Mouse (Mus musculus): ENCODE results near the gene Zfp207. TPM values are rescaled to one million over a fixed set of nuclear protein-coding genes. Genes with fewer than 3 reads are reported as not detected.
A peak's percentile ranks its signal among the peaks of the same experiment; 100 is the strongest.
"Not testable (repeated sequence)": the region's sequence is repeated elsewhere in the genome, so short reads cannot be mapped to it uniquely, and the experiment has no call there.

The Zfp207 gene
- polyA plus RNA-seq, 1 experiment from 2014 or later, result 289 TPM

DNA sequence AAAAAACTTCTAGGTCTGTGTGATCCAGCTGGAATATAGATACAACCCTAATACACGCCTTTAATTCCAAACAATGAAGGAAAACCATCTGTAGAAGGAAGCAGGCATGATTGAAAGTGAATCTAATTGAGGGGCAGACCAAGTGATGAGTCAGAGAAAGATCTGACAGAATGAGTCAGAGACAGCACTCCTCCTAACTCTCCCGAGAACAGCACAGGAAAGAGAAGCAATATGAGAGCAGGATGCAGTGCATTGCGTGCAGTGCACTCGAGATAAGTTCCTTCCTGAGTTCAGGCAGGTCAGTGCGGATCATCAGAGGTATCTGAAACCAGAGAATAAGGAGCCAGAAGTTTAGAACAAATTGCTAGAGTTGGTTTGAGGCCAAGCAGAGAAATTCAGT is 34.0 kb downstream of the Zfp207 start:
- no peak overlapping the region for H3K4me2 ChIP-seq
- WGBS, result 91% methylated on average over 5 of the region's 5 CpGs
- ATAC-seq (ENCODE audit: insufficient number of reproducible peaks, insufficient read depth, low FRiP score, low TSS enrichment, low read depth), result no peak

DNA sequence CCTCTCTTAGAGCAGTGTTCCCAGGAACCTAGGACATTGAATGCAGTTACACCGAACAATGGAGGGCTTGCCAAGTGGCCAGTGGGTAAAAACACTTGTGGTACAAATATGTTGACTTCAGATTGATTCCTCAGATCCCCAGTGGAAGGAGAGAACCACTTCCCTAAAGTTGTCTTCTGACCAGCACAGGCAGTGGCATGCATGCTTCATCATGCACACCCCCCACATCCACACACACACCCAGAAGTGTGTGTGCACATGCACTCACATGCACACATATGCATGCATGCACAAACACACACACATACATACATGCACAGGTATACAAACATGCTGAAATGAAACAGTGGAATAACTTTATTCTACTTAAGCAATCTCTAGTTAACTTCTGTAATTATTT is 36.7 kb downstream of the Zfp207 start:
- WGBS, result 90% methylated on average over 1 of the region's 1 CpGs
- ATAC-seq (ENCODE audit: insufficient number of reproducible peaks, insufficient read depth, low FRiP score, low TSS enrichment, low read depth), result no peak
- no peak overlapping the region for H3K27ac ChIP-seq
- H3K4me3 ChIP-seq (replicated peaks), result no peak overlapping the region
- no peak overlapping the region for H3K4me2 ChIP-seq
- no peaks in the 10 kb centered on the region for H3K27me3 ChIP-seq
- H3K9me3 ChIP-seq, result peaks cover 11% of the 10 kb centered on the region; the same call in 1 of the 2 replicates
- H3K9ac ChIP-seq (replicated peaks), result no peak overlapping the region
- H3K36me3 ChIP-seq, result peaks cover 21% of the 10 kb centered on the region
- H3K4me1 ChIP-seq (replicated peaks), result no peaks in the 10 kb centered on the region

More for the DNA sequence above, 34.0 kb downstream of the Zfp207 start:
- Histone ChIP-seq H3K36me3 (peaks cover 31% of the 10 kb centered on the region), H3K27me3 (no peaks in the 10 kb centered on the region), H3K27ac (no peak overlapping the region), H3K4me1 (replicated peaks) (no peaks in the 10 kb centered on the region), H3K9ac (replicated peaks) (no peak overlapping the region), H3K4me3 (replicated peaks) (no peak overlapping the region), H3K9me3 (peaks cover 11% of the 10 kb centered on the region; the same call in 1 of the 2 replicates)

DNA sequence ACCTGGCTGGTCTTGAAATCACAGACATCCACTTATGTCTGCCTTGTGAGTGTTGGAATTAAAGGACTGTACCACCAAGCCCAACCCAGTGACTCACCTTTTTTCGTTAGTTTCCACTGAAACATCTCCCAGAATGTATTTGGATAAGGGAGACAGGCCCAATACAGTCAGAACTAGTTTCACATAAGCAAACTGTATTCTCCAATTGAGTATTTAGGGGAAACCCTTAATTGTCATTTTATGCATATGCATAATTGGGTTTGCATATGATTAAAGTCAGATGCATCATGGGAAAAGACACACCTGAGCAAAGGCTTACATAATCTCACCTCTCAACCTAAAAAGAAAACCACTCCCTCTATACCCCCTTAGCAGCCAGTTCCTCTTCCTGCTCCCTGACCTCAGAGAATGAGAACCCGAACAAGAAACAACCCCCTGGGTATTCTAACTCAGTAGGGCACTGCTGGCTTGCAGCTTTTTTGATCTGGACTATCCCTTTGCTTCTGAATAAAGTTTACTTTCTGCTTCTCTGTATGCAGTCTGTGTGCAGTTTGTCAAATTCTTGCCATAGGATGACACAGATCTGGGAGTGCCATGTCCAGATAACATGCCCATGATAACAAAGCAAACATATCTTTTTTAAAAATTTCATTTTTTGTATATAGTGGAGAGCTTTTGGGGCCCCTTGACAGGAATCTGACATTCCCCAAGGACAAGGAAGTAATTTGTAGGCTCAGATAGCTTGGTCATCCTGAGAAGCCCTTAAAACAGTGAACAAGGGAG is 37.3 kb downstream of the Zfp207 start:
- Histone ChIP-seq H3K4me2 (no peak overlapping the region), H3K4me1 (replicated peaks) (no peaks in the 10 kb centered on the region), H3K27me3 (no peaks in the 10 kb centered on the region), H3K9ac (replicated peaks) (no peak overlapping the region), H3K4me3 (replicated peaks) (no peak overlapping the region), H3K27ac (no peak overlapping the region), H3K36me3 (peaks cover 14% of the 10 kb centered on the region), H3K9me3 (peaks cover 11% of the 10 kb centered on the region; the same call in 1 of the 2 replicates)
- no peak for ATAC-seq (ENCODE audit: insufficient number of reproducible peaks, insufficient read depth, low FRiP score, low TSS enrichment, low read depth)
- 63% methylated on average over 2 of the region's 2 CpGs for WGBS

DNA sequence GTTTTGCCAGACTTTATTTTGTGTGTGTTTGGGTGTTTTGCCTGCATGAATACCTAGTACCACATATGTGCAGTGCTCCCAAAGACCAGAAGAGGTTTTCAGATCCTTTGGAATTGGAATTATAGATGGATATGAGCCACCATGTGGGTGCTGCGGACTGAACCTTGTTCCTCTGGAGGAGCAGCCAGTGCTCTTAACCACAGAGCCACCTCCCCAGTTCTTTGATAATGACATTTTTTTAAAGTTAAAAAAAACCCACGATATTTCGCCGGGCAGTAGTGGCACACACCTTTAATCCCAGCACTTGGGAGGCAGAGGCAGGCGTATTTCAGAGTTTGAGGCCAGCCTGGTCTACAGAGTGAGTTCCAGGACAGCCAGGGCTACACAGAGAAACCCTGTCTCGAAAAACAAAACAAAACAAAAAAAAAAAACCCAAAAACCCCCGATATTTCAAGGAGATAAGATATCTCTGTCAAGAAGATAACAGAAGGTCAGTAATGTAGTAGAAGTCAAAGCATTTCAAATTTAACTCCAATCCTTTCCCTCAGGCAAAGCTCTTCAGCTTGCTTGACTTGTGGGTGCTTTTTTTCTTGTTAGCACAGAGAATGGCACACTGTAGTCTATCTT is 38.5 kb downstream of the Zfp207 start:
- no peak overlapping the region for H3K9ac ChIP-seq (replicated peaks)
- WGBS, result 87% methylated on average over 7 of the region's 7 CpGs
- ATAC-seq (ENCODE audit: insufficient number of reproducible peaks, insufficient read depth, low FRiP score, low TSS enrichment, low read depth), result no peak

DNA sequence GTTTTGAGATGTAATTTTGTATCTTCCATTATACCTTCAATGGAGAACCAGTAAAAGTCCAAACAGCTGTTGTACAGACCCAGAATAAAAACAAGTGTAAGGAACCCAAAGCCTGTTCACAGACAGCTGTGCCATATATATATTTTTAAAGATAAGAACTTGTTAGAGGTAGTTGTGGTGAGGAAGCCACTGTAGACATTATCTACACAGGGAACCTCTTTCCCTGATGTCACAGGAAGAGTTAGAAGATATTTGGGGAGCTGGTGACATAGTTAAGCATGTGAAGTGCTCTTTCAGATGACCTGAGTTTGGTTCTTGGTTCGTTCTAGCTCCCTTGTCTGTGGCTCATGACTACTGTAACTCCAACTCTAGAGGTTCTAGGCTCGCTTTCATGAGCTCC is 41.6 kb downstream of the Zfp207 start:
- no peak overlapping the region for H3K4me2 ChIP-seq
- H3K36me3 ChIP-seq, result no peaks in the 10 kb centered on the region
- H3K4me1 ChIP-seq (replicated peaks), result peaks cover 4% of the 10 kb centered on the region
- H3K27ac ChIP-seq, result no peak overlapping the region
- 78% methylated on average over 2 of the region's 2 CpGs for WGBS
- H3K9ac ChIP-seq (replicated peaks), result no peak overlapping the region
- ATAC-seq (ENCODE audit: insufficient number of reproducible peaks, insufficient read depth, low FRiP score, low TSS enrichment, low read depth), result no peak
- no peaks in the 10 kb centered on the region for H3K9me3 ChIP-seq
- no peak overlapping the region for H3K4me3 ChIP-seq (replicated peaks)
- H3K27me3 ChIP-seq, result no peaks in the 10 kb centered on the region

More for the DNA sequence above, 38.5 kb downstream of the Zfp207 start:
- no peaks in the 10 kb centered on the region for H3K4me1 ChIP-seq (replicated peaks)
- no peak overlapping the region for H3K4me2 ChIP-seq
- peaks cover 7% of the 10 kb centered on the region for H3K36me3 ChIP-seq
- H3K27me3 ChIP-seq, result no peaks in the 10 kb centered on the region
- peaks cover 7% of the 10 kb centered on the region; the same call in 1 of the 2 replicates for H3K9me3 ChIP-seq
- H3K27ac ChIP-seq, result no peak overlapping the region
- no peak overlapping the region for H3K4me3 ChIP-seq (replicated peaks)

DNA sequence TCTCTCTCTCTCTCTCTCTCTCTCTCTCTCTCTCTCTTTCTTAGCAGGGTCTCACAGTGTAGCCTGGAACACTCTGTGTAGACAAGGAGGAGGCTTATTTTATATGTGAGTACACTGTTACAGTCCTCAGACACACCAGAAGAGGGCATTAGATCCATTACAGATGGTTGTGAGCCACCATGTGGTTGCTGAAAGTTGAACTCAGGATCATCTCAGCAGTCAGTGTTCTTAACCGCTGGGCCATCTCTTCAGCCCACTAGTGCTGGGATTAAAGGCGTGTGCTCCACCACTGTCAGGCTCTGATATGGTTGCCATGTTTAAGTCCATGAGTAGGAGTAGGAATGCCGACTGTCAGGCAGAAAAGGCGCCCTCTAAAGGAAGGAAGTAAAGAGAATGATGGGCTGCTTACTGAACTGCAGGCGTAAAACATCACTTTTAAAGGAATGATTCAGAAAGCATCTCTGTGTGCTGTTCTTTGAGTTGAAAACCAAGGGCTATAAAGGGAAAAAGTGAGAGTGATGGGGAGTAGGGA is 42.2 kb downstream of the Zfp207 start:
- Histone ChIP-seq H3K27ac (no peak overlapping the region), H3K9ac (replicated peaks) (no peak overlapping the region), H3K36me3 (no peaks in the 10 kb centered on the region), H3K4me2 (no peak overlapping the region), H3K4me3 (replicated peaks) (no peak overlapping the region), H3K27me3 (no peaks in the 10 kb centered on the region), H3K9me3 (no peaks in the 10 kb centered on the region), H3K4me1 (replicated peaks) (peaks cover 7% of the 10 kb centered on the region)
- WGBS, result 66% methylated on average over 5 of the region's 5 CpGs
- no peak for ATAC-seq (ENCODE audit: insufficient number of reproducible peaks, insufficient read depth, low FRiP score, low TSS enrichment, low read depth)

DNA sequence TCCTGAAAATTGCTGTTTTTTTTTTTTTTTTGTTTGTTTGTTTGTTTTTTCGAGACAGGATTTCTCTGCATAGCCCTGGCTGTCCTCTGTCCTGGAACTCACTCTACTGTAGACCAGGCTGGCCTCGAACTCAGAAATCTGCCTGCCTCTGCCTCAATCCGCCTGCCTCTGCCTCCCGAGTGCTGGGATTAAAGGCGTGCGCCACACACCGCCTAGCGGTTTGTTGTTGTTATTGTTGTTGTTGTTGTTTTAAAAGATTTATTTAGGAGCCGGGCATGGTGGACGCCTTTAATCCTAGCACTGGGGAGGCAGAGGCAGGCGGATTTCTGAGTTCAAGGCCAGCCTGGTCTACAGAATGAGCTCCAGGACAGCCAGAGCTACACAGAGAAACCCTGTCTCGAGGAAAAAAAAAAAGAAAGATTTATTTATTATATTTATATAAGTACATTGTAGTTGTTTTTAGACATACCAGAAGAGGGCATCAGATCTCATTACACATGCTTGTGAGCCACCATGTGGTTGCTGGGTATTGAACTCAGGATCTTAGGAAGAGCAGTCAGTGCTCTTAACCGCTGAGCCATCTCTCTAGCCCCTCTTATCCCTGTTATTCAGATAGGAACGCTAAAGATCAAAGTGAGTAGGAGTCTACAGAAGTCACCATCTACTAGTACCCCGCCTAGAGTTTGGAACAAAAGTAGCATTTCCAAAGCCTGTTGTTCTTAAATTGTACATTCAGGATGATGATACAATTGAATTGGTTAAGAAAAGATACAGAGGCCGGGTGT is 43.1 kb downstream of the Zfp207 start:
- ATAC-seq (ENCODE audit: insufficient number of reproducible peaks, insufficient read depth, low FRiP score, low TSS enrichment, low read depth); H3K4me3 ChIP-seq (replicated peaks): not testable (repeated sequence)

DNA sequence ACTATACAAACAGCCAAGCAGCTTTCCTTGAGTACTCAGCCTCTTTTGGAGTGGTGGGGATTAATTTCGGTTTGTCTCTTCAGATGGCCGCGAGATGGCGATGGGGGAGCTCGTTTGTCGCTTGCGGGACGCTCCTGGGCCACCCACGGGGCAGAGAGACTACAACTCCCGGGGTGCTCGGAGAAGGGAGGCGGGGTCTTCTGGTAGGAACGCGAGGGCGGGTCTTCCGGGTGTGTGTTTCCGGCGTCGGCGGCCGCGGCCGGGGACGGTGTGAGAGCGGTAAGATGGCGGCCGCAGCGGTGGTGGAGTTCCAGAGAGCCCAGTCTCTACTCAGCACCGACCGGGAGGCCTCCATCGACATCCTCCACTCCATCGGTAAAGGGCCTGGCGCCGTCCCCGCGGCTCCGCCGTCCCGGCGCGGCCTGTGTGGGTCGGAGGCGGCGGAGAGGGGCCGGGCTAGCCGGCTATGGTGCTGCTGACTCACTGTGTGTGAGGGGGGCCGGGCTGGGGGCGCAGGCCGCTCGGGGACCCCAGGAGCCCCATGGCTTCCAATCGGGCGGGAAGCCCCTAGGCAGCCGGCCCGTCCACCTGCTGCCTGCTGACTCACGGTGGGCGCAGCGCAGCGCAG is 45.4 kb downstream of the Zfp207 start, which contains the start of gene Psmd11:
Gene Psmd11 (plus strand): TSS at position 235 of the 628 bp plus-strand sequence.
- peak; percentile 95 for ATAC-seq (ENCODE audit: insufficient number of reproducible peaks, insufficient read depth, low FRiP score, low TSS enrichment, low read depth)
- H3K9me3 ChIP-seq, result no peaks in the 10 kb centered on the region
- peak within 1 kb of the TSS; percentile 89 for H3K27ac ChIP-seq
- H3K27me3 ChIP-seq, result no peaks in the 10 kb centered on the region
- H3K4me2 ChIP-seq, result peak within 1 kb of the TSS; percentile 81
- peaks cover 20% of the 10 kb centered on the region for H3K36me3 ChIP-seq
- H3K4me1 ChIP-seq (replicated peaks), result peaks cover 7% of the 10 kb centered on the region
- H3K9ac ChIP-seq (replicated peaks), result peak within 1 kb of the TSS; percentile 95
- WGBS, result under 1% methylated on average over 58 of the region's 58 CpGs
- peak within 1 kb of the TSS; percentile 99 for H3K4me3 ChIP-seq (replicated peaks)

More for the DNA sequence above, 43.1 kb downstream of the Zfp207 start:
- H3K4me1 ChIP-seq (replicated peaks); H3K4me2 ChIP-seq; H3K27me3 ChIP-seq; H3K27ac ChIP-seq; H3K9ac ChIP-seq (replicated peaks); H3K9me3 ChIP-seq; H3K36me3 ChIP-seq: not testable (repeated sequence)
- WGBS, result 73% methylated on average over 16 of the region's 16 CpGs

DNA sequence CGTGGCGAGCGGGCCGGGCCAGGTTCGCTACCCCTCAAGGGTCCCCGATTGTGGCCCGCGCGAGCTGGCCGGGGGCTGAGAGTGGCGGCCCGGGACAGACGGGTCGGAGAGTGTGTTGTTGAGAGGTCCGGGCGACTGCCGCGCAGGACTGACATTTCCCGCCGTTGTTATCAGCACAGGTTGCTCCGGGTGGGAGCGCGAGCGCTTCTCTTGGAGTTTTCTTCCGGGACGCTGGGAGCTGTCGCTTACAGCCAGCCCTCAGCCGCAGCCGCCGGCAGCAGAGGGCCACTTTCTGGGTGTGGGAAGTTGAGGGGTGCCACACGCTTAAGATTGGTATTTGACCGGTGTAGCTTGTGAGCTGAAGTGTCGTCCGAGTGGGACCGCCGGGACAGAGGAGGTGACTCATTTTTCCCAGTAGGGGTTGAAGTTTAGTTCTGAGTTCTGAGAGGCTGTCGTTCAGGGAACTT is 46.0 kb downstream of the Zfp207 start:
- H3K4me1 ChIP-seq (replicated peaks), result peaks cover 7% of the 10 kb centered on the region
- H3K36me3 ChIP-seq, result peaks cover 25% of the 10 kb centered on the region
- ATAC-seq (ENCODE audit: insufficient number of reproducible peaks, insufficient read depth, low FRiP score, low TSS enrichment, low read depth), result peak; percentile 79
- WGBS, result under 1% methylated on average over 36 of the region's 37 CpGs
- no peaks in the 10 kb centered on the region for H3K9me3 ChIP-seq
- peak overlapping the region; percentile 95 for H3K9ac ChIP-seq (replicated peaks)
- H3K4me3 ChIP-seq (replicated peaks), result peak overlapping the region; percentile 99
- no peaks in the 10 kb centered on the region for H3K27me3 ChIP-seq
- peak overlapping the region; percentile 89 for H3K27ac ChIP-seq
- peak overlapping the region; percentile 81 for H3K4me2 ChIP-seq

DNA sequence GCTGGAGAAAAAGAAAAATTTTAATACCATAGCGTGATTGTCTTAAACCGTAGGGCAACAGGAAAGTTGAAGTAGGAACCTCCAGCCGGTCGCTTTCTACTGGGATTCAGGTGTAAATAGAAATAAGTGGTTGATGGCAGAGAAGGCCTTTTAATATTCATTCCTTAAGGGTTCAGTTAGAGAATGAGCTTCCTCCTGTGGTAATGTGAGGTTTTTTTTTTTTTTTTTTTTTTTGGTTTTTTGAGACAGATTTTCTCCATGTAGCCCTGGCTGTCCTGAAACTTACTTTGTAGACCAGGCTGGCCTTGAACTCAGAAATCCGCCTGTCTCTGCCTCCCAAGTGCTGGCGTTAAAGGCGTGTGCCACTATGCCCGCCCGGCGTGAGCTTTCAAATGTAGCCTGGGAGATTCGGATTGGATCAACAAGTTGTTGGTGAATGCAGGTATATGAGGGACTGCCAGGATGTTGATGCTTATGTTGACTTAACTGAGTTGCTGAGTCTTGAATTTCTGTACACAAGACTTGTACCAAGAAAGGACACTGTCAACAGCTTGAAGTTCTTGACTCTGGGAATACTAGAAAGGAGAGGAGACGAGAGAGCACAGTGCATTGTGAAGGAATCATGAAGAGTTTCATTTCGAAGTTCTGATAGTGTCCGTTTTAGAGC is 46.6 kb downstream of the Zfp207 start:
- WGBS, result 64% methylated on average over 14 of the region's 14 CpGs
- H3K27me3 ChIP-seq, result no peaks in the 10 kb centered on the region
- peak overlapping the region; percentile 81 for H3K4me2 ChIP-seq
- H3K4me3 ChIP-seq (replicated peaks), result peak overlapping the region; percentile 99
- peak overlapping the region; percentile 95 for H3K9ac ChIP-seq (replicated peaks)
- no peak for ATAC-seq (ENCODE audit: insufficient number of reproducible peaks, insufficient read depth, low FRiP score, low TSS enrichment, low read depth)
- H3K9me3 ChIP-seq, result no peaks in the 10 kb centered on the region
- H3K27ac ChIP-seq, result peak overlapping the region; percentile 89
- peaks cover 28% of the 10 kb centered on the region for H3K36me3 ChIP-seq
- H3K4me1 ChIP-seq (replicated peaks), result peaks cover 7% of the 10 kb centered on the region

All from limb, embryonic 12.5 days (tissue).